Mouse (Mus musculus) megakaryocyte, embryonic 14.5 days (primary cell): ENCODE data around the gene Vamp3. TPM values are rescaled to one million over a fixed set of nuclear protein-coding genes. Genes with fewer than 3 reads are reported as not detected.

Experiments
- H3K27me3 ChIP-seq: replicated peaks from 2 replicates; pipeline ENCODE3; 2012; ENCODE audit warnings: inconsistent platforms
- H3K36me3 ChIP-seq: replicated peaks from 2 replicates; pipeline ENCODE3; 2012; ENCODE audit warnings: low read length, inconsistent platforms, mixed read lengths
- H3K4me1 ChIP-seq: 2 replicates; pipeline ENCODE4 v1.6.1; 2012; ENCODE audit warnings: inconsistent platforms
- H3K4me3 ChIP-seq: replicated peaks from 2 replicates; pipeline ENCODE3; 2012; ENCODE audit warnings: moderate library complexity, mild to moderate bottlenecking, inconsistent platforms
- H3K9me3 ChIP-seq: 2 replicates; pipeline ENCODE4 v1.6.1; 2012; ENCODE audit warnings: inconsistent platforms
- FLI1 ChIP-seq: IDR thresholded peaks from 2 replicates; pipeline ENCODE4 v1.6.1; 2012; ENCODE audit warnings: low read length, inconsistent platforms, mixed read lengths
- GATA1 ChIP-seq: IDR thresholded peaks from 3 replicates; pipeline ENCODE4 v1.6.1; 2012; ENCODE audit warnings: mixed read lengths, low read length, inconsistent platforms, borderline replicate concordance
- polyA plus RNA-seq: library from polyadenylated mRNA; stranded (reverse); fragments of >175 nt; gene quantifications from 2 replicates; pipeline ENCODE4 v1.2.3, GENCODE M21; 2012; ENCODE audit warnings: low replicate concordance; ENCODE audit not compliant: insufficient read depth

Vamp3 gene
- polyA plus RNA-seq, 1 experiment: 1.5 TPM

DNA sequence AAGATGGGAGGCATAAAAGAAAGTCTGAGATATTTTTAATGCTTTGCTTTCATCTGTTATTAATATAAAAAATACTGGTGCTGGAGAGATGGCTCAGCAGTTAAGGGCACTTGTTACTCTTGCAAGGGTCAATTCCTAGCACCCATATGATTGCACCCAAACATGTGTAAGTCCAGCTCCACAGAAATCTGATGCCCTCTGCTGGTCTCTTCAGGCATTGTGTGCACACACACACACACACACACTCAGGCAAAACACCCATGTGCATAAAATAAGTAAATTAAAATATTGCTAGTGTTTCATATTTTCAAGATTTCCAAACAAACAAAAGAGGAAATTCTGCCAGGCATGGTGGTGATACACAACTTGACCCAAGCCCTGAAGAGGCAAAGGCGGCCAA lies 29.6 kb upstream of the Vamp3 start:
- no peak overlapping the region for H3K4me3 ChIP-seq
- H3K4me1 ChIP-seq: peaks cover 17% of the 10 kb centered on the region
- no peak for TF ChIP-seq GATA1
- TF ChIP-seq FLI1: no peak
- peaks cover 25% of the 10 kb centered on the region for H3K27me3 ChIP-seq
- H3K36me3 ChIP-seq: no peaks in the 10 kb centered on the region
- H3K9me3 ChIP-seq: 0 out of 2 replicates have a peak, but pooled peaks cover 6% of the 10 kb centered on the region

DNA sequence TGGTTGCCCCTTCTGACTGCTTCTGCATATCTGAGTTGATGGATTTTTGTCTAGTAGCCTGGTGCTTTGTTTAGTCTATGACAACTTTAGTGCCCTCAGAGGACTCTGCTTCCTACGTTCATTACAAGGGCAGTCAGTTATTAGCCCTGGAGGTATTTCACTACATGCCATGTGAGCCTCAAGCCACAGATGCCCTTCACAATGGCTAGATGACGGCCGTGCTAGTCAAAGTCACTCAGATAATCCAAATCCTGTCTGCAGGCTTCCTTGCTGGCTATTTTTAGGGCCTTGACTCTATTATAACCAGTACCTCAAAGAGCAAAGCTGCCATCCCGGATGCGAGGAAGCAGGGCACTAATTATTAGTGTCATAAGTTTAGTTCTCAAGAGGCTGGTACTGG lies 25.3 kb upstream of the Vamp3 start:
- H3K4me1 ChIP-seq: peaks cover 12% of the 10 kb centered on the region
- H3K4me3 ChIP-seq: no peak overlapping the region
- H3K27me3 ChIP-seq: peaks cover 24% of the 10 kb centered on the region
- TF ChIP-seq GATA1 (no peak), FLI1 (no peak)
- H3K9me3 ChIP-seq: 0 out of 2 replicates have a peak, but pooled peaks cover 6% of the 10 kb centered on the region
- no peaks in the 10 kb centered on the region for H3K36me3 ChIP-seq

DNA sequence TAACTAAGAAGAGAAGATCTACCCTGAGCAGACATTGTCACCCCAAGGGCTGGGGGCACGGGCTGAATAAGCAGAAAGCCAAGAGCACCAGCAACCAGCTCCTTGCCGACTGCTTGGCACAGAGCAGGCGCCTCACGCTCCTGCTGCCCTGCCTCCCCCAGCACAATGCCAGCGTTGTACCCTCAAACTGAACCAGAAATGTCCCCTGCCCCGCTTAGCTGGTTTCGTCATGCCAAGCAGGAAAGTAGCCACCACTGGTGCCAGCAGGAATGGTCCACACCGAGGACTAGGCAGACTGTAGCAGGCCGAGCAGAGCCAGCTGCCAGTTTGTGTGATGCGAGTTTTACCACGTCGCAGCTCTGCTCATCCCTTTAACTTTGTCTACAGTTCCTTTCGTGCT lies 24.2 kb upstream of the Vamp3 start:
- H3K4me3 ChIP-seq: no peak overlapping the region
- TF ChIP-seq FLI1 (no peak), GATA1 (no peak)
- 0 out of 2 replicates have a peak, but pooled peaks cover 6% of the 10 kb centered on the region for H3K9me3 ChIP-seq
- H3K4me1 ChIP-seq: peaks cover 12% of the 10 kb centered on the region
- no peaks in the 10 kb centered on the region for H3K36me3 ChIP-seq
- peaks cover 30% of the 10 kb centered on the region for H3K27me3 ChIP-seq

DNA sequence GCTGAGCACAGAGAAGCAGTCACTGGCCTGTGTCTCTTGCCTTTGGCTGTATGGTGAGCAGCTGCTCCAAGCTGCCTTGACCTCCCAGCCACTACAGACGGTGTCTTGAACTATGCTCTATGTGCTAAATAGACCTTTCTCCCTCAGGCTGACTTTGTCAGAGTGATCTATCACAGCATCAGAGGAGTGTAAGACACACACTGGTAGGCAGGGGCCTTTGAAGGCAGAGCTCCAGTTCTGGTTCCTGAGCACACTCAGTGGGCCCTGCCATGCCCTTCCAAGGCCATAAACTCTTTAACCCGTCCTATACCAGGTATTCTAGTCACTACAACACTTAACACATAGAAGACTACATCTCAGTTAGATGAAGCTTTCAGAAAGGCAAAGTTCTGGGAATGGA lies 23.6 kb upstream of the Vamp3 start:
- TF ChIP-seq GATA1: no peak
- no peak for TF ChIP-seq FLI1
- Histone ChIP-seq H3K4me3 (no peak overlapping the region), H3K9me3 (0 out of 2 replicates have a peak, but pooled peaks cover 6% of the 10 kb centered on the region), H3K4me1 (peaks cover 12% of the 10 kb centered on the region), H3K36me3 (no peaks in the 10 kb centered on the region), H3K27me3 (peaks cover 30% of the 10 kb centered on the region)

DNA sequence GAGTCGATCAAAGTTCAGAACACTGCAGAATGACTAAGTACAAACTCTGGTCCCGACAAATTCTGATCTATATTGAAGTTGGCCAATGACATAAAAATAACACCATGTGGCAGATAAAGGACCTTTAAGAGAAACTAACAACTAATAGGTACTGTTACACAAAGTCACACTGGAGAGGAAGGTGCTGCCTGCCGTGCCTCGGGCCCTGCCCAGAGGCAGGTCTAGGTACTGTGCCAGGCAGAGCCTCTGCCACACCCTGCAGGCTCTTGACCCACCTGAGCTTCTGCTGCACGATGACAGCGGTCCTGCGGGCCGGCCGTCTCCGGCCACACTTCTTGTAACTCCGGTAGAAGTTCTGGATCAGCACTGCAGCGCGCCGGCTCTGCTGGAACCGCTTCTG lies 17.1 kb upstream of the Vamp3 start:
- Histone ChIP-seq H3K4me1 (peaks cover 13% of the 10 kb centered on the region), H3K4me3 (no peak overlapping the region), H3K27me3 (peaks cover 44% of the 10 kb centered on the region), H3K36me3 (no peaks in the 10 kb centered on the region), H3K9me3 (no peaks in the 10 kb centered on the region)
- no peak for TF ChIP-seq GATA1
- TF ChIP-seq FLI1: no peak

DNA sequence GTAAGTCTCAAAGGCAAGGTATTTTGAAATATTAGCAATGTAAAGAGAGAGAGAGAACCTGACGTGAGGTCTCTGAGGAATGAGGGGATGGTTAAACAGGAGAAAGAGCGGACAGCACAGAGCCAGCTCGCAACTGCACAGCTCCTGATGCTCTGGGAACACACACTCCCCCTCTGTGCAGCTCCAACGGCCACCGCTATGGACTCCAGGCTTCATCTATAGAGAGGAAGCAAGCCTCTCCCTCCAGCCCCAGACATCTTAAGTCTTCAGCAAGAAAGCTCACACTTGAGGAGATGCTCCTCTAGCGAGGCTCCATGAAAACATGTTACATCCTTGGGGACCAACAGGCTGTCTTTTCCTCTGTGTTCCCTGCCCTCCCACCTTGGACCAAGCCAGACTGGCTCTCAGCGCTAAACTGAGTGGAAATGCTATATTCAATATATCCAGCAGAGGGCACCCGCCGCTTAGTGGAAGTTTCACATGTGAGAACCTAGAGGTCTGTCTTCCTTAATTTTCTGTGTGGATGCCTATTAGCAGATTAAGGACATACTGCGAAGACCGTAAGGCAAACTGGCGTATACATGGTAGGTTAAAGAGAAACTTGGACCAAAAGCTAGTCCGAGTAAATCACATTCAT lies 15.5 kb upstream of the Vamp3 start:
- Histone ChIP-seq H3K27me3 (peaks cover 45% of the 10 kb centered on the region), H3K4me3 (no peak overlapping the region), H3K36me3 (no peaks in the 10 kb centered on the region), H3K4me1 (peaks cover 21% of the 10 kb centered on the region), H3K9me3 (no peaks in the 10 kb centered on the region)
- TF ChIP-seq FLI1 (no peak), GATA1 (no peak)

DNA sequence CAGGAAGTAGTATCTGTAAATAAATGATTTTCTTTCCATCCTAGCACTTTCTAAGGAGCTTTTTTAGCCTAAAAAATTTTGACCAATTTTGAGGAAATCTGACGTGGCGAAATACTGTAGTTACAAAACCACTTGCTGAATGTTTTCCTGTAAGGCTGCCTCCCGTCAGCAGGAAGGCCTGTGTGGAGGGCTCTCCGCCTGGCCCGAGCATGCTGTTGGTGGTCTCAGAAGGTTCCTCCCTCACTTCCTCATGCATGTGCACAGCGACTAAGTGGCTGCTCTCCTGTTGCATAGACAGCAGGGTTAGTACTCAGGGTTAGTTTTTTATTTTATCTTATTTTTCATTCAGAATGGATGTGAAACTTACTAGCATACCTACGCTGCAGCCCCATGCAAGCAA lies 13.2 kb upstream of the Vamp3 start:
- TF ChIP-seq FLI1: no peak
- TF ChIP-seq GATA1: no peak
- Histone ChIP-seq H3K4me3 (peak overlapping the region; percentile 70), H3K9me3 (no peaks in the 10 kb centered on the region), H3K36me3 (no peaks in the 10 kb centered on the region), H3K27me3 (peaks cover 40% of the 10 kb centered on the region), H3K4me1 (peaks cover 21% of the 10 kb centered on the region)

DNA sequence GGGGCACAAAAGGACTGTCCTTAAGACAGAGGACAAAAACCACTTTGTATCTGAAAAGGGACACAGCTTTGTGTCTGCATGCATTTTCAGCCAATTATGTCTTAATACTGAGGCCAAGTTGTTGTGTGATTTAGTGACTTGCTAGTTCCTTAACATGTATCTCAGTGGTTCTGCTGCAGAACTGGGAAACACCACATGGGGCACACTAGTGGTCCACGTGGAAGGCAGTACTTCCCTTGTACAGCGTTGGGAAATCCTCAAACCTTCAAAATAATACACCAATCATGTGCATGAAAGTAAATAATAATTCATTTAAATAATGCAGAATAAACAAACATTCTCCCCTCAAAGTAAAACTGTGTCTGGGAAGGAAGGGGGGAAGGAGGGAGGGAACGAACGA lies 11.0 kb upstream of the Vamp3 start:
- Histone ChIP-seq H3K9me3 (no peaks in the 10 kb centered on the region), H3K4me3 (no peak overlapping the region), H3K4me1 (peaks cover 21% of the 10 kb centered on the region), H3K27me3 (peaks cover 29% of the 10 kb centered on the region), H3K36me3 (no peaks in the 10 kb centered on the region)
- TF ChIP-seq FLI1: no peak
- no peak for TF ChIP-seq GATA1

DNA sequence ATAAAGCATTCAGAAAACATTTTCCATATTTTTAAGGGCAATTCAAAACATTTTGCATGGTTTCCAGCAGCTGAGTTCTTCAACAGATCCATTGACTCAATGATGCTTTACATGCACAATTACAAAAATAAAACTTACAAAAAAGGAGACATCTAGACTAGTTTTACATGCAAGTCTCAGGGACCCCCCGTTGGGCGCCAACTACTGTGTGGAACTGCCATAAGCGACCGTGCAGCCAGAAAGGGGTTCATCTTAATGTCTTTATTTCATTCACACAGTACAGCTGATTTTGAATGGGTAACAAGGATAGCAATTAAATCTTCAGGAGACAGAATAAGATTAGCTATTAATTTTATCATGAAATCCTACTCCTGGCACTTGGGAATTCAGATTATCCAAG lies 1.8 kb upstream of the Vamp3 start:
- H3K4me3 ChIP-seq: no peak overlapping the region
- peaks cover 2% of the 10 kb centered on the region for H3K27me3 ChIP-seq
- TF ChIP-seq FLI1 (no peak), GATA1 (no peak)
- peaks cover 26% of the 10 kb centered on the region for H3K4me1 ChIP-seq
- peaks cover 17% of the 10 kb centered on the region for H3K36me3 ChIP-seq
- H3K9me3 ChIP-seq: peaks cover 15% of the 10 kb centered on the region

DNA sequence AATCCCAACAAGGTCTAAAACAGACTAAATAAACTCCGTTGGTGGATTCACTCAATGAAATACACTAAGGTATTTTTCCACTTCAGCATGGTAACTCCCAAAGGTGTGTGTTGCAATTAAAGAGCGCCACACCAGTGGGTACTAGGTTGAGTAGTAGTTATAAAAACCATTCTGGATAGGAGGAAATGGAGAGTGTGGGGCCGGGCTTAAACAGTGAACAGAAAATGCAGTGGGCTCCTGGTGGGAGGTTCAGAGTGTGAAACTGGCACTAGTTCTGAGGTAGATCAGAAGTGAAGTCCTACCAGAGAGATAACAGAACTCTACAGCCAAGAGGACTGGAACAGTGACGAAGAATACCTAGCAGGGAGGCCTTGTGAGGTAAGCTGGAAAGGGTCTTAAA lies 871 bp upstream of the Vamp3 start:
- TF ChIP-seq GATA1: no peak
- no peak for TF ChIP-seq FLI1
- no peak overlapping the region for H3K4me3 ChIP-seq
- H3K36me3 ChIP-seq: peaks cover 26% of the 10 kb centered on the region
- no peaks in the 10 kb centered on the region for H3K27me3 ChIP-seq
- peaks cover 34% of the 10 kb centered on the region for H3K4me1 ChIP-seq
- H3K9me3 ChIP-seq: peaks cover 15% of the 10 kb centered on the region

DNA sequence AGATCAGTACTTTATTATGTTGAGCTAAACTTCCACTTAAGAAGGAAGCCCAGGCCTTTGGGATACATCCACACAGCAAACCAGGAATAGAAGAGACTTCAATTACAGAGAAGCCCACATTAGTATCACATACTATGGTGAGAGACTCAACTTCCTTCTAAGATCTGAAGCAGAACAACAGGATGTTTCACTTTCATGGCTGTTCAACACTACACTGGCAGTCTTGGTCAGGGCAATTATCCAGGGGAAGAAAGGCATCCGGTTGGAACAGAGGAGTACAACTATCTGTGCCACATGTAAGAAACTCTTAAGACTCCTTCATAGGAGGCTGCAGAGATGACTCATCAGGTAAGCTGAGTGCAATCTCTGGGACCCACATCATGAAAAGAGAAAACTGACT lies 6.6 kb downstream of the Vamp3 start:
- TF ChIP-seq FLI1: no peak
- TF ChIP-seq GATA1: no peak
- H3K36me3 ChIP-seq: peaks cover 95% of the 10 kb centered on the region
- H3K4me1 ChIP-seq: peaks cover 45% of the 10 kb centered on the region
- H3K4me3 ChIP-seq: no peak overlapping the region
- H3K9me3 ChIP-seq: no peaks in the 10 kb centered on the region
- no peaks in the 10 kb centered on the region for H3K27me3 ChIP-seq
